Mouse (Mus musculus): ENCODE data around the gene Tpi1. TPM values are rescaled to one million over a fixed set of nuclear protein-coding genes. Genes with fewer than 3 reads are reported as not detected.
"Not testable (repeated sequence)": the region's sequence is repeated elsewhere in the genome, so short reads cannot be mapped to it uniquely, and the experiment has no call there.

Gene Tpi1
- total RNA-seq, 1 experiment from 2014 or later, result 71.9 TPM

DNA sequence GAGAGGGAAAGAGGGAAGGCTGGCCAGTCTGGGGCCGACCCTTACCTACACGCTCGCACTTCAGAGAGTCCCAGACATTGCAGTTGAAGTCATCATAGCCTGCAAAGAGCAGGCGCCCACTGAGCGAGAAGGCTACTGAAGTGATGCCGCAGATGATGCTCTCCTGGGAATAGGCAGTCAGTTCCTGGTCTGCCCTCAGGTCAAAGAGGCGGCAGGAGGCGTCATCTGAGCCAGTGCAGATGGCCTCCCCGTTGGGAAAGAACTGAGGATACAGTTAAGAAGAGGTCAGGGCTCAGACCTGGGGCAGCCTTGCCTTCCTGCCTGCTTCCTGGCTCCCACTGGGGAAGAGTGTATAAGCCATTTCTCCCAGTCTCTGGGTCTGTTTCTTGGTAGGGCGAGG is 21.4 kb upstream of the Tpi1 start:
- ATAC-seq (replicated peaks; ENCODE audit: insufficient number of reproducible peaks, low FRiP score, low TSS enrichment, poor library complexity, severe bottlenecking), result no peak

DNA sequence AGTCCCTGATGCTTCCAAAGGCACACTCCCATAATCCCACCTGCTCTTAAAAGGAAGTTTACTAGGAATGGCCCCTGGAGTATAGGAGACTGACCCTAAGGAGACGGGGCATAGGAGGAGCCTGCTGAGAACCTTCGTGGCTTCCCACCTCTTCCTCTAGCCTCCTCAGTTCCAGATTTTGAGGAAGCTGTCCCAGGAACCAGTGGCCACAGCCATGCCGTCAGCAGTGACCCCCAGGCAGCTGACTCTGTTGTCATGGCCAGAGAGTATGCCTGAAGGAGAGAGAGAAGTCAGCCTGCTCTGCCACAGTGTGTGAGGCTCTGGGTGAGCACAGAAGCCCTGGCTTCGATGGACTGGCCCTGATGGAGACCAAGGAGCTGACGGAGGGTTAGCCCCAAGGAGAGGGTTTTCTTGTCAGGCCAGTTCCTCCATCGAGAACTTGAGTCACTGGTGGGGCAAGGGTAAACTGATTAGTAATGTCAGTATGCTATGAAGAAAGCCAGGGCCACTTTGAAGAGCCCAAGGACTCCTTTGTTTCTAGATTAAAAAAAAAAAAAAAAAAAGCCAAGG is 20.5 kb upstream of the Tpi1 start:
- ATAC-seq (replicated peaks; ENCODE audit: insufficient number of reproducible peaks, low FRiP score, low TSS enrichment, poor library complexity, severe bottlenecking), result no peak

DNA sequence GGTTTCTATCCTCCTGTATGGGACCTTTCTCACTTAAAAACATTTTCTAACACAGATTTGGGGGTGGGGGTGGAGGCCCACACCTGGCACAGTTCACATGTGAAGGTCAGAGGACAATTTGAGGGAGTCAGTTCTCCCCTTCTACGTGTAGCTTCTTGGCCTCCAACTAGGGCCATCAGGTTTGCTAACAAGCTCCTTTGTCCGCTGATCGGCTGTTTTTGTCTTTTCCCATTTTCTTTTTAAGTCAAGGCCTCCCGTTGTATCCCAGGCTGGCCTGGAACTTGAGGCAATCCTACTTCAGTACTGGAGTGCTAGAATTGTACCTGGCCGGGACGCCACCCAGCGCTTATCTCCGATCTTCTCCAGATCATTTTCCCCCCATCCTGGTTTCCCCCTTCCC is 17.6 kb upstream of the Tpi1 start:
- ATAC-seq (replicated peaks; ENCODE audit: insufficient number of reproducible peaks, low FRiP score, low TSS enrichment, poor library complexity, severe bottlenecking), result no peak

DNA sequence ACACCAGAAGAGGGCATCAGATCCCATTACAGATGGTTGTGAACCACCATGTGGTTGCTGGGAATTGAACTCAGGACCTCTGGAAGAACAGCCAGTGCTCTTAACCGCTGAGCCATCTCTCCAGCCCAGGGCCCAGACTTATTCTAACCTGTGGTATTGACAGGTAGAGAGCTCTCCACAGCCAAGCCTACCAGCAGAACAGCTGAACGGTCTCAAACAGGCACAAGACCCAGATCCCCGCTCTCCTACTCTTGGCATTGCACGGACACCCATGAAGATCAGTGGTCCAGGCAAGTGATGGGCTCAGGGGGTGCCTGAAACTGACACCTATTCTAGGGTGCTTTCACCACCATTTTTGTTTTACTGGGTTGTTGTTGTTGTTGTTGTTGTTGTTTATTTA is 17.1 kb upstream of the Tpi1 start:
- not testable (repeated sequence) for ATAC-seq (replicated peaks; ENCODE audit: insufficient number of reproducible peaks, low FRiP score, low TSS enrichment, poor library complexity, severe bottlenecking)

DNA sequence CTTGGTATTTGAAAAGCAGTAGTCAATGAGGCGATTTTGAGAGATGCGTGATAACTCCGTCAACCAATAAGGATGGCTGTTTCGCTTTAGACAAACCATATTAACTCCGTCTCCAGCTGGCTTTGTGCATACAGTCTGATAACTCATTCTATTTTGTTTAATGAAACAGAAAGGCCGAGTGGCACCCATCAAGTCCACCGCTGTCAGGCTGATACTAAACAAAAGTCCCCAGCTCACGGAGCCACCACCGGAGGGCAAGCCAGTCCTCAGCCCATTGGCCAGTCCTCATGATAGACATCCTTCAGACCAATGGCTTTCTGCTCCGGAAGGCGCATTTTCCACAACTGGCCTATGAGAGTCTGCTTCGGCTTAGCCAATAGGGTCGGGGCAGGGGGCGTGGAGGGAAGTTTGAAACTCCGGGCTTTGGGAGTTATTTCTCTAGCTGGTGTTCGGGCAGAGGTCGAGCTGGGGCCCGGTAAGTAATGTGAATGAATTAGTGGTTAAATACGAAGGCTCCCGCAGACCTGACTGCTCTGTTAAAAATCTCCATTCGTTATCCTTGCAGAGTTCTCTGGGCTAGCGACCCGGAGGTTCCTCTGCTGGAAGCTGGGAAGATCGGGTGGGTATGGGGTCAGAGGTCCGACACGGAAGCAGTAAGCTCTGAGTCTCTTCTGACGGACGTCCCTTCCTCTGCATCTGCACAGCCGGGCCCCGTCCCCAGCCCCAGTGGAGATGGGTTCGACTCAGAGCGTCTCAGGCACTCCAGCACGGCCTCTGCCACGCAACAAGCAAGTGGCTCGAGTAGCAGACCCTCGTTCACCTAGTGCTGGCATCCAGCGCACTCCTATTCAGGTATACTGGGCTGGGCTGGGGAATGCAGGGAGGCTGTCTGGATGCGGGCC is 16.0 kb upstream of the Tpi1 start:
- ATAC-seq (replicated peaks; ENCODE audit: insufficient number of reproducible peaks, low FRiP score, low TSS enrichment, poor library complexity, severe bottlenecking), result peak; percentile 70

DNA sequence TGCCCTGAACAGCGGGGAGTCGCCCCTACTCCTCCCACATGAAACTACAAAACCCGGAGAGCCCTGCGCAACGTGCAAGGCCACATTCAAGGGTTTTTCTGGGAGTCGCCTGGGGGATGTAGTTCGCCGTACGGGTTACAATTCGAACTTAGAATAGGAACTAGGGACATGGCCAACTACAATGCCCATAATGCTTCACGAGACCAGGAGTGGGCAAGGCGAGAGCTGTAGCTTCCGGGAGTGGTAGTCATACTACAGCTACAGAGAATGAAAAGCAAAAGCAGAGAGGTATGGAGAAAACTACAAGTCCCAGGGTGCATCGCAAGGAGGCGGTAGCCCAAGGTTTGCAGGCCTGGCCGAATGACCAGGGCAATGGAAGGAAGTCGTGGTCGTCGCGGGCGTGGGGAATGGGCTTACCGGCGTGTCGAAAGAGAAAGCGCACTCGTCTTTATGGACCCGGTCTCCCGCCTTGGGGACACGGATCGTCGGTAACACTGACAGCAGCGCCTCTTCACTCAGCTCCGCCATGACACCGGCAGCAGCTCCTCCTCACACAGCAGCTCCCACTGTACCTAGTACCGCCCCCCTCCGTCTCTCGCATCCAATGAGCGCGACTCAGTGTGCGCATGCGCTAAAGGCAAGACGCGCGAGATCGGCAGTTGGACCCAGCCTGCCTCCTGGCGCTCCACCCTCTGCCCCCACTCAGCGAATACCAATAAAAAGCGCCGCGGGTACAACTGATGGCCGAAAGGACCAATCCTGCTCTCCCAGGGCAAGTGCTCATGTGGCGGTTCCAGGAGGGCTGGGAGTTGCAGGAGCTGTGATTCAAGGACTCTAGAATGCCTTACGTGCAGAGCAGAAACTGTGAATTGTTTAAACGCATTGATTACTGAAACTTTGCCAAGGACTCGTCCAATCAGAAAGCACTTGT is 15.0 kb upstream of the Tpi1 start, which contains the start of the genes Usp5 and Cdca3:
Gene Usp5, minus strand, starts transcription at position 617 of the 931 bp plus-strand sequence.
Gene Cdca3, plus strand, starts transcription at position 680 of the 931 bp plus-strand sequence.
- peak; percentile 88 for ATAC-seq (replicated peaks; ENCODE audit: insufficient number of reproducible peaks, low FRiP score, low TSS enrichment, poor library complexity, severe bottlenecking)

DNA sequence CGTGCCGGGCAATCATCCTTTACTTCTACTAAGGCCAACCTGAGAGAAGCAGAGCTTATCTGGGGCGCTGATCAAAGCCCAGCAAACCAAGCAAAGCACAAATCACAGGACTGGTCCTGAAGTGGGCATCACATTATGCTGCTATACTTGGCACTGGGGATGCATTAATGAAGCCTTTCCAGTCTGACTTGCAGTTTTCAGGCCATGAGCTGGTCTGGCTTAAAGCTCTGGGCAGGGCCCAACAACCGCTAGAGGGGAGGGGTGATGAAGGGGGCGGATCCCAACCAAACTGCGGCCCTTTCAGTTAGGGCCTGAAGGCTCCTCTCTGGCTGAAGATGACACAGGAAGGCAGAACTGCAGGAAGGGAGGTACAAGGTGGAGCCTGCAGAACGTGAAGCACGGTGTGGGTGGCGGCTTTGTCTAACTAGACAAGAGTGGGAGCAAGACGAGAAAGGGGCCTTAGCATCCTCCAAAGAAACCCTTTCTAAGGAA is 14.1 kb upstream of the Tpi1 start:
- no peak for ATAC-seq (replicated peaks; ENCODE audit: insufficient number of reproducible peaks, low FRiP score, low TSS enrichment, poor library complexity, severe bottlenecking)

DNA sequence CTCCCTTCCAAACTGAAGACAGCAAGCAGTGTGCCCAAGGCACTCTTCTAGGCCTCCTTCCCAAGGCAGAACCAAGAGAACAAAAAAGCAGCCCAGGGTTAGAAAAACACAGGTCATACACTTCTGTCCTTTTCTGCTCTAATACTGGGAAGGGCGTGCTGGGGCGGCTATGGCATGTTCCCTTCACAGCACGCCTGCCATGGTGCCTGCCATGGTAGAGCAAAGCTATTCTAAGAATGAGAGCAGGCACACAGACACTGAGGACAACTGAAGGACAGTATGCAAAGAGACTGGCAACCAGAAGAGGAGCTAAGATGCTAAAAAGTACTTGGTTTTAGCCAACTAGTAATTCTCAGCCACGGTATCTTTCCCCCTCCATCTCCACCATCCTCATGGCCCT is 8.0 kb upstream of the Tpi1 start:
- no peak for ATAC-seq (replicated peaks; ENCODE audit: insufficient number of reproducible peaks, low FRiP score, low TSS enrichment, poor library complexity, severe bottlenecking)

DNA sequence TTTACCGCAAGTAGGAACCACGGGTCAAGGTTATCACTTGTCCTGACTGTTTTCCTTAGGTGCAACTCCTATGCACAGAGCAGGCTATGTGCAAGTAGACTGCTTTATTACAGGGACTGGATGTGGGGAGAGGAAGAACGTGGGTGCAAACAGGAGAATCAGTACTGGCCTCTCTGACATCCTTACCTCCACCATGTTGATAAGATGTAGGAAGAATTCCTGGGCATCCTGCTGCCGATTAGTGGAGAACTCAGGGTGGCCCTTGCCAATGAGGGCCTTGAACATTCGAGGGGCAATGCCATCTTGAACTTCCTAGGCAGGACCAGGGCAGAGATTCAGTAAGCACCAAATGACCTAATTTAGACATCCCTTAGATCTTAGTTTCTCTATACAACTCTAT is 6.8 kb upstream of the Tpi1 start:
- ATAC-seq (replicated peaks; ENCODE audit: insufficient number of reproducible peaks, low FRiP score, low TSS enrichment, poor library complexity, severe bottlenecking), result no peak

DNA sequence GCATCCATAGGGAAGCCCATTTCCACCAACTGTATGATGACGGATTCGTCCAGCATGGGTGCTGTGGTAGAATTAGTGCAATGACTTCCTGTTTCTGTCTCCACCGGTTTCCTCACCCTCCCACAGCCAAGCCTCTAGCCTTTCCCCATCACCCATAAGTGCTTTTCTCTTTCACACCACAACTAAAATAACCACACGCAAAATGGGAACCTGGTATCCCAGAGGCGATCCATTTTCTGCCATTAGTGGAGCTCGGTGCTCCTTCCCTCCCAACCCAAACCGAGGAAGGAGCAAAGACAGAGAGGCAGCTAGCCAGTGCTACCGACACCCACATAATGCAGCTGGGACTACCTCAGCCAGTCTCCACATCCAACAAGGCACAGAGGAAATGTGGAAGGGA is 3.9 kb upstream of the Tpi1 start:
- ATAC-seq (replicated peaks; ENCODE audit: insufficient number of reproducible peaks, low FRiP score, low TSS enrichment, poor library complexity, severe bottlenecking), result peak; percentile 63

DNA sequence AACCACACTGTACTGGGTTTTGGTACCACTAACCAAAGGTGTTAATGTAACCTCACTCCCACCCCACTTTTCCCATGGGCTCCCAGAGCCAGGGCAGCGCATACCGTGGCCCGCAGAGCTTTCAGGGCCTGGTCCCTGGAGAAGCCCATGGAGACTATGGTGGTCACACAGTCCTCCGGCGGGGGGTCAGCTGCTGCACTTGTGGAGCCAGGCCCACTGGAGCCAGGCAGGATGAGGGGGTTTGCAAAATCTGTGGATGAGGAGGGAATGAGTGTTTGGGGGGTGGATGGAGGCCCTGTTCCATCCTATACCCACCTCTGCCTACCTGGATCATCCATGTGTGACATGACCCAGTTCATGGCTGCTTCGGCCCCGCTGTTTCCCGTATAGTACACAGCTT is 3.5 kb upstream of the Tpi1 start:
- no peak for ATAC-seq (replicated peaks; ENCODE audit: insufficient number of reproducible peaks, low FRiP score, low TSS enrichment, poor library complexity, severe bottlenecking)

DNA sequence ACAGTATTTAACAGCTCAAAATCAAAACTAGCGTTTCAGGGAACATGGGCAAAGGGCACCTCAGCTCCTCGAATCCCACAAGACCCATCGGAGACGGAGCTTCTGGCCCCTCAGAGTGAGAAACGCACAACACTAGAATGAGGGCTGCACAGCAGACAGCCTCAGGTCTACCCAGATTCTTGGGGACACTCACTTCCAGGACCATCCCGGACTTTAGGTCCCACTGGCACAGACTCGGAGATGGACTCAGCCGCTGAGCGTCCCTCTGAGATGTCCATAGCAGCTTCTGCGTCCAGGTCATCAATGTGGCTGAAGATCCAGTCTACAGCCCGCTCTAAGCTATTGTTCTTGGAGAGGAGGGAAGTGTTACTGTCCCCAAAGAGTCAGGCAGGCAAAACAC is 3.0 kb upstream of the Tpi1 start:
- ATAC-seq (replicated peaks; ENCODE audit: insufficient number of reproducible peaks, low FRiP score, low TSS enrichment, poor library complexity, severe bottlenecking), result no peak

DNA sequence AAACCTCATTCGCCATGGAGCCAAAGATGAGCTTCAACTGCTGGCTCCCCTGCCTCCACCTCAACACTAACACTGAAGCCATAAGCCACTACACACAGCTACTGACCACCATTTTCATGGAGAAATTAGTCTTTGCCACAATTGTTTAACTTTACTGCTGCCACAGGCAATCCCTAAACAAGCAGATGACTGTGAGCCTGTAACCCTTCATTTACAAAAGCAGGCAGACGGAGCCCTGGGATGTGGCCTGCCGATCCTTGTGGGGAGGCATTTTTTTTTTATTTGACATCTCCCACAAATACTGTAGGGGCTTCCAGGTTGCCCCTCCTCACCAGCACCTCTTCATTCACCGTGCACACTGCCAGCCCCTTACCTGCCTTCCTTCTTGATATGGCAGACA is 2.5 kb upstream of the Tpi1 start:
- ATAC-seq (replicated peaks; ENCODE audit: insufficient number of reproducible peaks, low FRiP score, low TSS enrichment, poor library complexity, severe bottlenecking), result no peak

DNA sequence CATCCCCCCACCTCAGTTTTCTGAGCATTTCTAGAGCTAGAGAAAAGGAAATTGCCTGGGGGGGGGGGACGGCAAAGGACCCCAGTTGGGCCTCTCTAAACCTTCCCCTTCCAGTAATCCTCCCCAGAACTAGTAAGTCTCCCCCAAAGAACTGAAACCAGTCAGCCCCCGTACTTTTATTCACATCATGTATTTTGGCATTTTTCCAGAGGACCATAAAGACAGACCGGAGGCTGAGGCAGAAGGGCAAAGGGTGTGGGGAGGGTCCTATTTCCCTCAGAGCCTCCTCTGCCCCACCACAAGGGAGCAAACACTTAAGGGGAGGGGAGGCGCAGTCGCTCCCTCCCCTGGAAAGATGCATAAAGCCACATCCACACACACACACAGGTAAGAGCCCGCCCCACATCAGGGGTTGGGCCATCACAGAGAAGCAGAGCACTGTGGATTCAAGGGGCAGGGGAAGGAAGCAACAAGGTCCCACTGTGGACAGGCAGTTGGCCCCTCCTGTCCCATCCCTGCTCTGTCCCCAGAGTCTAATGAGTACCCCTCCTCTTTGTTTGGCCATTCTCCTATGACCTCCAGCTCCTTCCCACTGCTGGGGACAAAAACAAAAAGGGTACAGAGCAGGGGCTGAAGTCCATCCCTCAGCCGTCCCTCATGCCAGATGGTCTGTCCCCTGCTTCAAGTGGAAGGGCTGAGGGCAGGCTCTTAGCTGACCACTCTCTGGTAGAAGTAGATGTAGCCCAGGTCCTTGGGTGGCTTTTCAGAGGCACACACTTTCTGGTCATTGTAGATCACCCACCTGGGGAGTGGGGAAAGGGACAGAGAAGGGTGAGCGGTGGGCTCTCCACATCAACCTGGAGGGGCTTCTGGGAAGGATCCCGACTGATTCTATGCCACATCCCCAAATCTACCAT is 1.0 kb upstream of the Tpi1 start:
- ATAC-seq (replicated peaks; ENCODE audit: insufficient number of reproducible peaks, low FRiP score, low TSS enrichment, poor library complexity, severe bottlenecking), result no peak

DNA sequence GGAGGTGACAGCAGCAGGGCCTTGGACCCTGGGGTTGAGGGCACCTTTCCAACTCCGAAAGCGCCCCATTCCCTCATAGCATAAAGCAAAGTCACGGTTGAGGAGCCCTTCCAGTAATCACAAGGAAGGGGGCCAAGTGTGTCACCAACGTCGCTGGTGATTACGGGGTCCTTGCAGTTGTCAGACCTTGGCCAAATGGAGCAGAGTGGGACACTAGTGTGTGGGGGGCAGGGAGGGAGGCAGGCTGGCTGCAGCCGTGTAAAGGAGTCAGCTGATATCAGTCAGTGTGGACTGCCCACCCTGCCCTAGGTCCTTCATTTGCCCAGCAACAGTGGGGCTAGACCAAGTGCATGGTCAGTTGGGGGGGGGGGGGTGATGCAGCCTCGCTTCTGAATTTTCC is 352 bp upstream of the Tpi1 start:
- ATAC-seq (replicated peaks; ENCODE audit: insufficient number of reproducible peaks, low FRiP score, low TSS enrichment, poor library complexity, severe bottlenecking), result no peak

DNA sequence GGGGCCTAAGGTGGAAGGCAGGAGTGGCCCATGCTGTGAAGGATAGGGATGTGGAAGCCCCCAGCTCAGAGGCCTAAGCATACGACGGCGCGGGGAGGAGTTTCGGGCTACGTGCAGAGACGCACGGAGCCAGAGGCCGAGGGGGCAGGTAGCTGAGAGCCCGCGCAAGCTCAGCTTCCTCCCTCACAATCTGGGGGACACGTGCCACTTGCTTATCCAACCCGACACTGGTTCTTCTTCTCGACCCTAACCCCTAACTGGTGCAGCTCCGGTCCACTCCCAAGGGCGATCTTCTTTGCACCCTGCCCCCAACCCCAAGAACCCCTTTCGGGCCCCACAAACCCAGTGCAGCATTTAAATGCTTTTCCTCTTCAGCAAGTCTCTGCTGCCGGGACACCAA is 600 bp downstream of the Tpi1 start:
- no peak for ATAC-seq (replicated peaks; ENCODE audit: insufficient number of reproducible peaks, low FRiP score, low TSS enrichment, poor library complexity, severe bottlenecking)

DNA sequence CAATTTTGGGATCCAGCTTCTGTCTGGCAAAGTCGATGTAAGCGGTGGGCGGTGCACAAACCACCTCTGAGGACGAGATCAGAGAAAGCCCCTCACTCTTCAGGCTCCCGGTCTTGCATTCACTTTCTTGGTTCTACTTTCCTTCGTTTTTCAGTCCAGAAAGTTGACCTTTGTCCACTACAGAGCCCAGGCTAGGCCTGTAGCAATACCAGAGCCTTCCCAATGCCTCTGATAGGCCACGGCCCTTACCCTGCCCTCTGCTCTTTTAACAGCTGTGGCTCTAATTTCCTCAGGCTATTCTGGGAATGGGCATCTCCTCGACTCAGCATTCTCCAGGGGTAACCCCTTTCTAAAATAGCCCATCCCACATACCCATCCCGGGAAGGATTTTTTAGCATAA is 1.2 kb downstream of the Tpi1 start:
- ATAC-seq (replicated peaks; ENCODE audit: insufficient number of reproducible peaks, low FRiP score, low TSS enrichment, poor library complexity, severe bottlenecking), result no peak

Measured in monocyte, adult 5-6 weeks (primary cell).